Mouse (Mus musculus) heart, adult 2 months (tissue): ENCODE measurements at regions not wholly inside any gene's neighbourhood (a gene's known extent, or its start where the extent isn't known, plus 50 kb on each side); places are given as distances from the start of the nearest gene placed in this dataset.

Experiments used
- CTCF ChIP-seq: fragments of 200-600 bp; IDR thresholded peaks from 2 replicates; pipeline ENCODE4 v1.8.1; 2022; ENCODE audit warnings: antibody characterized with exemption, mild to moderate bottlenecking, moderate library complexity
- EP300 ChIP-seq: fragments of 200-500 bp; IDR thresholded peaks from 2 replicates; pipeline ENCODE4 v1.6.1; 2011; ENCODE audit warnings: low read depth, low read length, control low read depth; ENCODE audit not compliant: insufficient read depth

DNA sequence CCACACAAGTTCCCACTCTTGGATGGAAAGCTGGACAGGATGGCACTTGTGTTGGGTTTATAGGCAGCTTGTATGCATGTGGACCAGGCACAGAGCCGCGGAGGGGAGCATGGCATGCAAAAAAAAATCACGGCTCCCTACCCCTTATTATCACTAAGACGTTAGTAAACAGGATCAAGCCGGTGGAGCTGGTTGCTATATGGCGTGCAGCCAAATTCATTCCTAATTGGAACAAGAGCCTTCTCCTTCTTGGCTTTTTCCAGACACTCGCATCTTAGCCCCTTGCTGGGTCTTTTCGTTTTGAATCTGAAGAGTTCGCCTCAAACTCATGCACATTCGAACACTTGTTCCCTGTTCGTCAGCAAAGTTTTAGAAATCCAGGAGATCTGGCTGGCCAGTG lies 211.0 kb downstream of the Rplp1 start:
- TF ChIP-seq CTCF, result no peak
- TF ChIP-seq EP300, result no peak
